Mouse (Mus musculus) MEL (cell line): ENCODE data around the gene Bbs9. TPM values are rescaled to one million over a fixed set of nuclear protein-coding genes. Genes with fewer than 3 reads are reported as not detected.
"Not testable (repeated sequence)": the region's sequence is repeated elsewhere in the genome, so short reads cannot be mapped to it uniquely, and the experiment has no call there.

ENCODE experiments used
- DNase-seq: peaks from one replicate; pipeline ENCODE4 v3.0.0; 2011; ENCODE audit warnings: low read depth, low spot score
- H3K27ac ChIP-seq: 2 replicates; pipeline ENCODE4 v1.5.1; 2012; ENCODE audit warnings: low read depth, mild to moderate bottlenecking, control low read depth, low read length, moderate library complexity; ENCODE audit not compliant: control insufficient read depth
- H3K27me3 ChIP-seq, 2 experiments: fragments of 150-350 bp in 1 of 2; sonication (generic) in 1 of 2; 2 replicates each; pipeline ENCODE4 v1.6.1; 2012; ENCODE audit warnings: low read length in 2 of 2, mild to moderate bottlenecking in 2 of 2, improper control_type of control experiment in 1 of 2, moderate library complexity in 1 of 2; ENCODE audit not compliant: insufficient read depth in 2 of 2, control insufficient read depth in 1 of 2
- H3K36me3 ChIP-seq, 2 experiments: 2 replicates each; pipeline ENCODE4 v1.6.1; 2012 to 2014; ENCODE audit warnings: low read length in 2 of 2, improper control_type of control experiment in 1 of 2, inconsistent platforms in 1 of 2, mild to moderate bottlenecking in 1 of 2; ENCODE audit not compliant: insufficient read depth in 2 of 2, control insufficient read depth in 1 of 2
- H3K4me1 ChIP-seq, 2 experiments: fragments of 150-350 bp in 1 of 2; sonication (generic) in 1 of 2; 2 replicates each; pipeline ENCODE4 v1.6.1; 2012; ENCODE audit warnings: low read length in 2 of 2, improper control_type of control experiment in 1 of 2, mild to moderate bottlenecking in 1 of 2; ENCODE audit not compliant: insufficient read depth in 2 of 2, control insufficient read depth in 1 of 2
- H3K4me3 ChIP-seq, 2 experiments: fragments of 150-350 bp in 1 of 2; sonication (generic) in 1 of 2; 2 replicates each; pipeline ENCODE4 v1.5.1; 2012; ENCODE audit warnings: low read depth in 2 of 2, low read length in 2 of 2, mild to moderate bottlenecking in 2 of 2, moderate library complexity in 2 of 2, control low read depth in 1 of 2, improper control_type of control experiment in 1 of 2; ENCODE audit not compliant: control insufficient read depth in 1 of 2, insufficient read depth in 1 of 2
- H3K79me2 ChIP-seq: 2 replicates; pipeline ENCODE4 v1.6.1; 2012; ENCODE audit warnings: mild to moderate bottlenecking, low read length, moderate library complexity; ENCODE audit not compliant: control insufficient read depth, poor library complexity, insufficient read depth
- H3K9ac ChIP-seq: 2 replicates; pipeline ENCODE4 v1.6.1; 2012; ENCODE audit warnings: low read depth, mild to moderate bottlenecking, control low read depth, low read length, moderate library complexity; ENCODE audit not compliant: control insufficient read depth, poor library complexity, severe bottlenecking
- H3K9me3 ChIP-seq: fragments of 150-350 bp; sonication (generic); replicated peaks from 2 replicates; pipeline ENCODE4 v1.6.1; 2012; ENCODE audit warnings: mild to moderate bottlenecking, low read length, improper control_type of control experiment, moderate library complexity; ENCODE audit not compliant: insufficient read depth
- CHD2 ChIP-seq: IDR thresholded peaks from 2 replicates; pipeline ENCODE4 v1.6.1; 2011; ENCODE audit warnings: low read length, improper control_type of control experiment
- CTCF ChIP-seq, 3 experiments: IDR thresholded peaks in 2 of 3; conservative IDR thresholded peaks in 1 of 3; 2 replicates each; pipeline ENCODE4 v1.5.1; 2011 to 2012; ENCODE audit warnings: low read length in 3 of 3, low read depth in 2 of 3, mild to moderate bottlenecking in 2 of 3, improper control_type of control experiment in 1 of 3, inconsistent platforms in 1 of 3, mixed read lengths in 1 of 3, moderate library complexity in 1 of 3; ENCODE audit not compliant: control insufficient read depth in 1 of 3, insufficient read depth in 1 of 3, poor library complexity in 1 of 3, severe bottlenecking in 1 of 3
- E2F4 ChIP-seq: IDR thresholded peaks from 2 replicates; pipeline ENCODE4 v1.6.1; 2011; ENCODE audit warnings: low read depth, low read length, improper control_type of control experiment, borderline replicate concordance
- JUND ChIP-seq: IDR thresholded peaks from 2 replicates; pipeline ENCODE4 v1.6.1; 2011; ENCODE audit warnings: low read depth, mild to moderate bottlenecking, improper control_type of control experiment, low read length
- MAX ChIP-seq: IDR thresholded peaks from 2 replicates; pipeline ENCODE4 v1.6.1; 2011; ENCODE audit warnings: low read length, improper control_type of control experiment
- NRF1 ChIP-seq: IDR thresholded peaks from 2 replicates; pipeline ENCODE4 v1.6.1; 2014; ENCODE audit warnings: low read depth, mild to moderate bottlenecking, inconsistent platforms, low read length, improper control_type of control experiment, moderate library complexity; ENCODE audit not compliant: poor library complexity, insufficient read depth, severe bottlenecking
- POLR2AphosphoS2 ChIP-seq: IDR thresholded peaks from 2 replicates; pipeline ENCODE4 v1.6.1; 2011; ENCODE audit warnings: low read length, improper control_type of control experiment
- RAD21 ChIP-seq: IDR thresholded peaks from 2 replicates; pipeline ENCODE4 v1.6.1; 2011; ENCODE audit warnings: mild to moderate bottlenecking, low read depth, low read length, improper control_type of control experiment
- SIN3A ChIP-seq: IDR thresholded peaks from 2 replicates; pipeline ENCODE4 v1.6.1; 2012; ENCODE audit warnings: low read length, improper control_type of control experiment, inconsistent platforms
- SMC3 ChIP-seq: IDR thresholded peaks from 2 replicates; pipeline ENCODE4 v1.6.1; 2011; ENCODE audit warnings: low read depth, low read length, improper control_type of control experiment
- TAL1 ChIP-seq: IDR thresholded peaks from 2 replicates; pipeline ENCODE4 v1.6.1; 2012; ENCODE audit warnings: mild to moderate bottlenecking, inconsistent platforms, low read length, moderate library complexity, mixed read lengths
- TBP ChIP-seq: IDR thresholded peaks from 2 replicates; pipeline ENCODE4 v1.8.0; 2011; ENCODE audit warnings: low read depth, low read length, improper control_type of control experiment
- USF1 ChIP-seq: IDR thresholded peaks from 2 replicates; pipeline ENCODE4 v1.6.1; 2014; ENCODE audit warnings: low read depth, mild to moderate bottlenecking, inconsistent platforms, low read length, improper control_type of control experiment, moderate library complexity
- polyA plus RNA-seq, 2 experiments: library from polyadenylated mRNA; stranded (reverse) in 1 of 2; unstranded in 1 of 2; fragments of >175 nt in 1 of 2; fragments of >200 nt in 1 of 2; gene quantifications; 2 replicates each; pipeline versions ENCODE4 v1.2.1 to v1.2.4; 2012; ENCODE audit warnings: low replicate concordance in 2 of 2, low read depth in 1 of 2; ENCODE audit not compliant: insufficient read length in 2 of 2, insufficient read depth in 1 of 2, missing spikeins in 1 of 2
- total RNA-seq: library from RNA; depleted of rRNA; stranded (reverse); fragments of 300-350 nt; gene quantifications from 2 replicates; pipeline ENCODE4 v1.2.3, GENCODE M21; 2012

The Bbs9 gene
- total and polyA plus RNA-seq, 3 experiments, result 18.5 to 19.5 TPM; not detected in 1

DNA sequence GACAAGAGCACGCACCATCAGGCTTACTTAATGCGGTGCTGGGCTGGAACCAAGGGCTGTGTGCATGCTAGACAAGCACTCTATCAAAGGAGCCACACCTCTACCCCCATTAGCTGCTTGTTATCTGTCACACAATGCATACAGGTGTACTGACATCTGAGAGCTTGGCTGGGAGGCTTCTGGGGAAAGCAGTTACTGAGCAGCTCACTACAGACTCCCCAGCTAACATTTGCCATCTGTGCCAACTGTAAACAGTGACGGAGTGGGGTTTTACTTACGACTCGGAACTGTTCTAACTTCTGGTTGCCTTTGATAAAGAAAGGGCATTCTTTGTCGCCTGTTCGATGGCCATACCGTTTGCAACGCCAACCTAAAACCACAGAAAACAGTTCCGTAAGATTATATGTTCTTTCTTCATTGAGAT, 22.0 kb upstream of the Bbs9 start (continued):
- TF ChIP-seq E2F4 (no peak), MAX (peak; percentile 86)

DNA sequence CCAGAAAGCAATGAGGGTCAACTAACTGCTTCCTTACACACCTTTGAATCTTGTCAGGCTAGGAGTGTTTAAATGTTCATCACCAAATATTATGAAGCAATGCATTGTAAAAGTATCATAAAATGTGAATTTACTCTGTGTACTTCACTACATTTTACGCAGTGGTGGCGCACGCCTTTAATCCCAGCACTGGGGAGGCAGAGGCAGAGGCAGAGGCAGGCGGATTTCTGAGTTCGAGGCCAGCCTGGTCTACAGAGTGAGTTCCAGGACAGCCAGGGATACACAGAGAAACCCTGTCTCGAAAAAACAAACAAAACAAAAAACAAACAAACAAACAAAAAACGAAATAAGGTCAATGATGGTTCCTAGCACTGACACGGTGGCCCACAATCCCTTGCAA, 21.5 kb upstream of the Bbs9 start, which contains the start of gene Gm17545:
TSS of gene Gm17545 (plus strand) at position 301 of the 400 bp plus-strand sequence.
- not testable (repeated sequence) for H3K9me3 ChIP-seq
- 0 out of 2 replicates have a peak, but pooled peaks have one; percentile 4 for TF ChIP-seq USF1
- peak; percentile 6; the same call in 1 of the 2 replicates for TF ChIP-seq CHD2
- peak; percentile 15; the same call in 1 of the 2 replicates for TF ChIP-seq JUND
- TF ChIP-seq, all 39 proteins: peak for 3; not testable (repeated sequence) for 36
- peaks cover 26 to 82% of the 10 kb centered on the region in 2 experiments for H3K36me3 ChIP-seq

DNA sequence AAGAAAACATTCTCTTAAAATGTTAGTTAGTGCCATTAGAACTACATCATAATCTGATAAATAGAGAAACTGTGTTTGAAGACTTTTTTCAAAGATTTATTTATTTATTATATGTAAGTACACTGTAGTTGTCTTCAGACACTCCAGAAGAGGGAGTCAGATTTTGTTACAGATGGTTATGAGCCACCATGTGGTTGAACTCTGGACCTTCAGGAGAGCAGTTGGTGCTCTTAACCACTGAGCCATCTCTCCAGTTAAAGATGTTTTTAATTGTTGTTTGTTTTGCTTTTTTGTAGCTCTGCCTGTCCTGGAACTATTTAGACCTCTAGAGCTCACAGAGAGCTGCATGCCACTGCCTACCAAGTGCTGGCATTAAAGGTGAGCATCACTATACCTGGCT, 20.5 kb upstream of the Bbs9 start:
- no peak overlapping the region for H3K4me3 ChIP-seq
- H3K4me1 ChIP-seq, result peaks cover 21 to 25% of the 10 kb centered on the region in 2 experiments
- H3K9me3 ChIP-seq, result no peaks in the 10 kb centered on the region
- peak; percentile 57 for DNase-seq
- H3K79me2 ChIP-seq, result no peaks in the 10 kb centered on the region
- H3K36me3 ChIP-seq, result peaks cover 26 to 82% of the 10 kb centered on the region in 2 experiments
- no peaks in the 10 kb centered on the region for H3K27me3 ChIP-seq
- H3K27ac ChIP-seq, result peak overlapping the region; percentile 74; the same call in 1 of the 2 replicates
- H3K9ac ChIP-seq, result no peak overlapping the region
- TF ChIP-seq SMC3 (peak; percentile 27), CTCF (IDR thresholded peaks at IDR 0.05 in 2 of 3, conservative IDR thresholded peaks at IDR 0.05 in 1 of 3; ENCODE audit: control insufficient read depth in 1 of 3, insufficient read depth in 1 of 3, low read depth in 2 of 3, low read length in 3 of 3, poor library complexity in 1 of 3, severe bottlenecking in 1 of 3) (peak in 2 of 3 experiments; percentile 4 to 58; a peak in 2 of 6 replicates), MAX (no peak; the same call in 1 of the 2 replicates), RAD21 (peak; percentile 25), NRF1 (no peak)
- TF ChIP-seq, all 39 proteins: peak for 3

More for the DNA sequence above, 21.5 kb upstream of the Bbs9 start, which contains the start of gene Gm17545:
- H3K9ac ChIP-seq, result peak within 1 kb of the TSS; percentile 11; the same call in 1 of the 2 replicates
- H3K4me1 ChIP-seq, result peaks cover 21 to 25% of the 10 kb centered on the region in 2 experiments
- H3K27ac ChIP-seq, result peak within 1 kb of the TSS; percentile 74
- H3K27me3 ChIP-seq, DNase-seq, H3K79me2 ChIP-seq, H3K4me3 ChIP-seq: not testable (repeated sequence)

DNA sequence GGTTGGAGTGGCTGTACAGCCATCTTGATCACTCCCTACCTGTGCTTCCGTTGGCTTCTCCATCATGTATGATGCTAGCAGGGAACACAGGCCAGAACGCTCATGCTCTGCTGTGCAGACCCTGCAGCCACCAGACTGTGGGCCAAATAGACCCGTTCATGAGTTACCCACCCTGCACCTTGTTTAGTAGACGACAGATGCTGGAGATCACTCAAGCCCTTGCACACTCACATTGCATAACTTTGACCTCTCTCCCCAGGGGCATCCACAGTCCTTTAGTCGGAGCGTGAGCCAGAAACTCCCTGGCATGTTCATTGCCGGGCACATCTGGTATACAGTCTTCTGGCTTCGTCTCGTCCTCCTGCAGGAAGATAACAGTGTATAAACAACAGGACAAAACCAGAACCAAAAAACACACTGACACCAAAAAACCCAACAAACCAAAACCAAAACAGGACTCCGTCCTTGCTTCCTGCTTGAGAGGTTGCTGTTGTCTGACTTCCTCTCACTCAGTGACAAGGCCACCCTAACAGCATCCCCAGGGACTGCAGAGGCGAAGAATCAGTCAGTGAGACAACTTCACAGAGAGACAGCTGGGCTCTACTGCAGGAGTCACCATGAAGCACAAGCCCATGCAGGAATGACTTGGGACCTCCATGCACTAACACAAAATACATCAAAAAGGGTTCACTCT, 18.2 kb upstream of the Bbs9 start:
- Histone ChIP-seq H3K36me3 (peaks cover 24 to 74% of the 10 kb centered on the region in 2 experiments), H3K4me1 (peaks cover 21 to 25% of the 10 kb centered on the region in 2 experiments)

More for the DNA sequence above, 18.2 kb upstream of the Bbs9 start:
- no peak overlapping the region for H3K9ac ChIP-seq
- no peak overlapping the region for H3K4me3 ChIP-seq
- no peak overlapping the region for H3K27ac ChIP-seq
- no peak for DNase-seq
- no peaks in the 10 kb centered on the region for H3K79me2 ChIP-seq
- no peaks in the 10 kb centered on the region for H3K27me3 ChIP-seq
- TF ChIP-seq TBP (no peak), TAL1 (no peak), POLR2AphosphoS2 (no peak; the same call in 1 of the 2 replicates), MAX (no peak), SIN3A (0 out of 2 replicates have a peak, but pooled peaks have one; percentile 26)
- TF ChIP-seq, all 39 proteins: peak for 1
- H3K9me3 ChIP-seq, result no peaks in the 10 kb centered on the region
